Mouse (Mus musculus): ENCODE data around the gene Nfrkb. TPM values are rescaled to one million over a fixed set of nuclear protein-coding genes. Genes with fewer than 3 reads are reported as not detected.
A peak's percentile ranks its signal among the peaks of the same experiment; 100 is the strongest.

Nfrkb gene
- polyA plus RNA-seq, 1 experiment from 2014 or later, result 20.2 TPM

DNA sequence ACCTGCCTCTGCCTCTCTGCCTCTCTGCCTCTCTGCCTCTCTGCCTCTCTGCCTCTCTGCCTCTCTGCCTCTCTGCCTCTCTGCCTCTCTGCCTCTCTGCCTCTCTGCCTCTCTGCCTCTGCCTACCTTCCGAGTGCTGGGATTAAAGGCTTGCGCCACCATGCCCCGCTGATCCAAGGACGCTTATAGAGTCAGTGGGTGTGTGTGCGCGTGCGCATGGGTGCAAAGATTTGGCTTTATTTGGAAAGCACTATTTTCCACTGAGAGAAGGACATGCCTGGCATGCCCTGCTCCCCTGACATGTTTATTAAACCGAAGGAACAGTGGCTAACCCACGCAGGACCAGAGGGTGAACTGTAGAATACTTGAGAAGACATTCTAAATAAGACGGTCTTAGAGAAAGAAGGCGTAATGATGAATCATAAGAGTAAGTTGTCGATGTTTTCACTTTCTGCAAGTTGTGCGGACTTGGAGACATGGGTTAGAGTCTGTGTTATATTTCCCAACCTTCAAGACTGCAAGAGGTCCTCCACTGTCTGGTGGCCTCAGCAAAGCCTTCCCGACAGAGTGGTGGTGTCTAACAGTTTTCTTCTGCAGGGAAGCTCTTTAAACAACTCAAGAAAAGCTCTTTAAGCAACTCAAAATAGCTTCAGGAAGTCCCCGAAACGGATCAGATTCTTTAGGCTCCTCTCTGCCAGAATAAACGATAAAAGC, 1.0 kb upstream of the Nfrkb start:
- H3K4me1 ChIP-seq, result peaks cover 19% of the 10 kb centered on the region
- WGBS, result 74% methylated on average over 17 of the region's 17 CpGs
- H3K9me3 ChIP-seq, result no peaks in the 10 kb centered on the region
- H3K4me2 ChIP-seq, result peak overlapping the region; percentile 81
- no peak overlapping the region for H3K27ac ChIP-seq
- H3K36me3 ChIP-seq, result 0 out of 2 replicates have a peak, but pooled peaks cover 5% of the 10 kb centered on the region
- no peak for ATAC-seq (ENCODE audit: borderline replicate concordance, extremely low read depth, low FRiP score, low TSS enrichment)
- H3K27me3 ChIP-seq, result no peaks in the 10 kb centered on the region
- H3K4me3 ChIP-seq, result peak overlapping the region; percentile 82; the same call in 1 of the 2 replicates
- H3K9ac ChIP-seq, result no peak overlapping the region

DNA sequence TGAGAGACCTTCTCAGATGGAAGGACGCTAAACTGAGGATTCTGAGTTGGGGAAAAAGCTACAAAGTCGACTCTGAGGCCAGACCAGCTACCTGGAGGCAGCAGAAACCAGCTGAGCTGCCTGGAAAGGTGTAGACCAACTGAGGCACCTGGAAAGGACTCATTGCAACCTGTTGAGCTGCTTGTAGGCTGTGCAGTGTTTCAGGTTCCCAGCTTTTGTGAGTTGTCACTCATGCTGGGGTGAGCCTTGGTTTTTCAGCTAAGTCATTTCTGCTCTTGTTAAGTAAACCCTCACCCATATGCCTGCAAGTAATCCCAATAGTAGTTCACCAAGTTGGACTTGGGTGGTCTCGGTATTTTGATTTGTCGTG, 507 bp upstream of the Nfrkb start:
- WGBS, result 19% methylated on average over 4 of the region's 4 CpGs
- ATAC-seq (ENCODE audit: borderline replicate concordance, extremely low read depth, low FRiP score, low TSS enrichment), result no peak; the same call in 1 of the 2 replicates
- Histone ChIP-seq H3K4me1 (peaks cover 19% of the 10 kb centered on the region), H3K4me2 (peak overlapping the region; percentile 81), H3K9ac (peak overlapping the region; percentile 78; the same call in 1 of the 2 replicates), H3K4me3 (peak overlapping the region; percentile 82), H3K36me3 (peaks cover 10% of the 10 kb centered on the region; the same call in 1 of the 2 replicates), H3K9me3 (no peaks in the 10 kb centered on the region), H3K27ac (no peak overlapping the region), H3K27me3 (no peaks in the 10 kb centered on the region)

- ATAC-seq (ENCODE audit: borderline replicate concordance, extremely low read depth, low FRiP score, low TSS enrichment), result peak; percentile 69
- Histone ChIP-seq H3K27me3 (no peaks in the 10 kb centered on the region), H3K36me3 (peaks cover 21% of the 10 kb centered on the region), H3K4me1 (peaks cover 19% of the 10 kb centered on the region), H3K4me3 (peak overlapping the region; percentile 82), H3K27ac (peak overlapping the region; percentile 46), H3K4me2 (peak overlapping the region; percentile 81), H3K9ac (peak overlapping the region; percentile 78), H3K9me3 (no peaks in the 10 kb centered on the region)
- WGBS, result 8% methylated on average over 43 of the region's 44 CpGs
Observed at GRCm38 (mm10) chr9:31386368-31387180, 582 bp downstream of the Nfrkb start.

DNA sequence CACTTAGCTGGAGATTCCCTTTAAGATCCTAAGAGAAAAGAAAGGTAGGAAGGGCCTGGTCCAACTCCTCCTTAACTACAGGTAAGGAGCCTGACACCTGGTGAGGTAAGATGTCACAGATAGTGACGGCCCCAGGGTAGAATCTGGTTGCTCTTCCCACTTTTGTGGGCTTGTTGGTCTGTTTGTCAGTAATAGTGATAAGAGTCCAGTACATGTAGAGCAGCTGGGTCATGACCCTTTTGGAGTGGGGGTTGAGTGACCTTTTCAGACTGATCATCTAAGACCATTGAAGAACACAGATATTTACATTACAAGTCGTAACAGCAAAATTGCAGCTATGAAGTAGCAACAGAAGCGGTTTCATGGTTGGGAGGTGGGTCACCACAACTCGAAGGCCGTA, 1.2 kb downstream of the Nfrkb start:
- Histone ChIP-seq H3K36me3 (peaks cover 27% of the 10 kb centered on the region), H3K9me3 (no peaks in the 10 kb centered on the region), H3K4me3 (peak overlapping the region; percentile 82), H3K4me2 (peak overlapping the region; percentile 81), H3K27me3 (no peaks in the 10 kb centered on the region), H3K27ac (no peak overlapping the region), H3K4me1 (peaks cover 19% of the 10 kb centered on the region), H3K9ac (no peak overlapping the region)
- 84% methylated on average over 5 of the region's 5 CpGs for WGBS
- no peak for ATAC-seq (ENCODE audit: borderline replicate concordance, extremely low read depth, low FRiP score, low TSS enrichment)

DNA sequence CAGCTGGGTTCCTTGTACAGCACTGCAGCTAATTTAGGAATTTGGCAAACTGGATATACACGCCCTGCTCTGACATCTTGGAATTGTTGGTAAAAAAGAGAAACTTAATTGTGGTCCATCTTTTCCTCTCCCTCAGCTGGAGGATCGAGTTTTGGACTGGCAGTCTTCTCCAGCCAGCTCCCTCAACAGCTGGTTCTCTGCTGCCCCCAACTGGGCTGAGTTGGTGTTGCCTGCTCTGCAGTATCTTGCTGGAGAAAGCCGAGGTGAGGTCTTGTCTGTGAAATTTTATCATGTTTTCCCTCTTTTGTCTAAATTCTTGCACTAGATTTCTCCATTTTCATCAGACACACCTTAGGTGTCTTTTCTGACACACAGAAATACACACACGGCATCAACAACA, 14.4 kb downstream of the Nfrkb start:
- no peak for ATAC-seq (ENCODE audit: borderline replicate concordance, extremely low read depth, low FRiP score, low TSS enrichment)
- Histone ChIP-seq H3K9ac (no peak overlapping the region), H3K27ac (no peak overlapping the region), H3K4me2 (no peak overlapping the region), H3K36me3 (peaks cover 90% of the 10 kb centered on the region), H3K9me3 (no peaks in the 10 kb centered on the region), H3K4me3 (no peak overlapping the region), H3K4me1 (no peaks in the 10 kb centered on the region), H3K27me3 (no peaks in the 10 kb centered on the region)
- WGBS, result 39% methylated on average over 4 of the region's 4 CpGs

- H3K36me3 ChIP-seq, result peaks cover 81% of the 10 kb centered on the region
- H3K4me3 ChIP-seq, result no peak overlapping the region
- H3K4me1 ChIP-seq, result no peaks in the 10 kb centered on the region
- WGBS, result 76% methylated on average over 2 of the region's 2 CpGs
- H3K9me3 ChIP-seq, result no peaks in the 10 kb centered on the region
- no peak overlapping the region for H3K9ac ChIP-seq
- H3K4me2 ChIP-seq, result no peak overlapping the region
- no peak for ATAC-seq (ENCODE audit: borderline replicate concordance, extremely low read depth, low FRiP score, low TSS enrichment)
- H3K27me3 ChIP-seq, result no peaks in the 10 kb centered on the region
- H3K27ac ChIP-seq, result no peak overlapping the region
Observed at GRCm38 (mm10) chr9:31404311-31404710, 18.3 kb downstream of the Nfrkb start.

- WGBS, result 64% methylated on average over 6 of the region's 6 CpGs
- H3K36me3 ChIP-seq, result peaks cover 85% of the 10 kb centered on the region
- H3K9ac ChIP-seq, result no peak overlapping the region
- no peak overlapping the region for H3K27ac ChIP-seq
- H3K27me3 ChIP-seq, result no peaks in the 10 kb centered on the region
- H3K4me1 ChIP-seq, result no peaks in the 10 kb centered on the region
- no peaks in the 10 kb centered on the region for H3K9me3 ChIP-seq
- no peak overlapping the region for H3K4me2 ChIP-seq
- H3K4me3 ChIP-seq, result no peak overlapping the region
- ATAC-seq (ENCODE audit: borderline replicate concordance, extremely low read depth, low FRiP score, low TSS enrichment), result no peak
Observed at GRCm38 (mm10) chr9:31405217-31405616, 19.2 kb downstream of the Nfrkb start.

DNA sequence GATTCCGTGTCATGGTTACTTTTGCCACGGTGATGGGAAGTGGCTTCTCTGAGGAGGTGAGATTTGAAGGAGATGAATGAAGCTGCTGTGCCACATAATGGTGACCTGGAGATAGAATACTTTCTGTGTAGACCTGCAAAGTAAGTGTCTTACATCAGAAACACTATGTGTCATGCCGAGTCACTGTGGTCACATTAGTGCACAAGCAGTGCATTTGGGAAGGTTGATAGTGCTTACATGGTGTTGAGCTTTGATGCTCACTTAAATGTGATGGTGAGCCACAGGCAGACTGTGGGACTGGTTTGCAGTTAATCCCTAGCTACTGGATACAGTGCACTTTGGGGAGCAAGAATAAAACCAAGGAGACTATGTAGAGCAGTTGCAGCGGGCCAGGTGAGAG, 26.2 kb downstream of the Nfrkb start:
- ATAC-seq (ENCODE audit: borderline replicate concordance, extremely low read depth, low FRiP score, low TSS enrichment), result no peak
- WGBS, result 82% methylated on average over 4 of the region's 4 CpGs

GRCm38 (mm10) chr9:31418821-31419220, 32.8 kb downstream of the Nfrkb start:
- H3K27me3 ChIP-seq, result no peaks in the 10 kb centered on the region

More for the DNA sequence above, 26.2 kb downstream of the Nfrkb start:
- H3K4me2 ChIP-seq, result no peak overlapping the region
- no peak overlapping the region for H3K4me3 ChIP-seq
- H3K4me1 ChIP-seq, result no peaks in the 10 kb centered on the region
- no peak overlapping the region for H3K9ac ChIP-seq
- H3K27ac ChIP-seq, result no peak overlapping the region
- no peaks in the 10 kb centered on the region for H3K27me3 ChIP-seq
- H3K9me3 ChIP-seq, result no peaks in the 10 kb centered on the region
- H3K36me3 ChIP-seq, result peaks cover 91% of the 10 kb centered on the region

DNA sequence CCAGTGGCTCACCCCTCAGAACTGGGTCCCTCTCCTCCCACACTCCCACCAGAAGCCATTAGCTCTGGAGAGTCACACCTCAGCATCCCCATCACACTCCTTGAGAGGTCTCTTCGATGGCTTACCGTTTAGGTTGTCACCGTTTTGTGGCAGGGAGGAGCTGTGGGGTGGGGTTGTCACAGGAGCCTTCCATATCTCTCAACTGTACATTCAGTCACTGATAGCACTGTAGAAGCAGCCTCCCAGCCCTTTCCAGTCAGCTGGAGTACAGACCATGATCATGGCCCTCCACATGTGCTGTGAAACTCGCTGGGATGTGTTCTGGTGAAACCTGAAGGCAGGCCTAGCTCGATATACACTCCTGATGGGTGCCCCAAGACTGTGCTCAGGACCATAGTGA, 36.2 kb downstream of the Nfrkb start:
- peaks cover 52% of the 10 kb centered on the region for H3K36me3 ChIP-seq
- no peak overlapping the region for H3K4me2 ChIP-seq
- H3K4me1 ChIP-seq, result no peaks in the 10 kb centered on the region
- no peak overlapping the region for H3K27ac ChIP-seq
- no peaks in the 10 kb centered on the region for H3K27me3 ChIP-seq
- 74% methylated on average over 5 of the region's 5 CpGs for WGBS
- no peak overlapping the region for H3K4me3 ChIP-seq
- no peak overlapping the region for H3K9ac ChIP-seq
- ATAC-seq (ENCODE audit: borderline replicate concordance, extremely low read depth, low FRiP score, low TSS enrichment), result no peak
- H3K9me3 ChIP-seq, result no peaks in the 10 kb centered on the region

More at GRCm38 (mm10) chr9:31418821-31419220, 32.8 kb downstream of the Nfrkb start:
- Histone ChIP-seq H3K4me2 (no peak overlapping the region), H3K9me3 (no peaks in the 10 kb centered on the region), H3K4me3 (no peak overlapping the region), H3K4me1 (no peaks in the 10 kb centered on the region), H3K27ac (no peak overlapping the region), H3K36me3 (peaks cover 82% of the 10 kb centered on the region), H3K9ac (no peak overlapping the region)
- WGBS, result 89% methylated on average over 1 of the region's 1 CpGs
- ATAC-seq (ENCODE audit: borderline replicate concordance, extremely low read depth, low FRiP score, low TSS enrichment), result no peak

DNA sequence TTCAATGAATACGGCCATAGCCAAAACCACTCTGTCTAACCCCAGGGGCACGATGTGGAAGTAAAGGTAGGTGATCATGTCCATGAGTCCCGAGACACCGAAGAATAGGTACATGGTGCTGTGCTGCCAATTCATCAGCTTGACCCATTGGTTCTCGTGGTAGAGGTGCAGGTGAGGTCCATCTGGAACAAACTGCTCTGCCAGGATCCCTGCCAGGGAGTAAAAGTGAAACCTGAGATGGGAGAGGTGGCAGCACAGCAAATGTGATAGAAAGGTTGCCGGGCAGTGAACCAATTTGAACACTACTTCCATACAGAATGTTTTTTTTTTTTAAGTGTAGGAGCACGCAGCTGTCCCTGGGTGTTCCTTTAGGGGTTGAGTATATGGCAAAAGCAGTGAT, 43.0 kb downstream of the Nfrkb start:
- Histone ChIP-seq H3K4me1 (no peaks in the 10 kb centered on the region), H3K9me3 (no peaks in the 10 kb centered on the region), H3K4me2 (no peak overlapping the region), H3K4me3 (no peak overlapping the region), H3K36me3 (no peaks in the 10 kb centered on the region), H3K27me3 (no peaks in the 10 kb centered on the region), H3K27ac (no peak overlapping the region), H3K9ac (no peak overlapping the region)
- WGBS, result 71% methylated on average over 7 of the region's 7 CpGs
- ATAC-seq (ENCODE audit: borderline replicate concordance, extremely low read depth, low FRiP score, low TSS enrichment), result no peak

GRCm38 (mm10) chr9:31430011-31430410, 44.0 kb downstream of the Nfrkb start:
- WGBS, result 61% methylated on average over 9 of the region's 9 CpGs
- Histone ChIP-seq H3K4me2 (no peak overlapping the region), H3K4me3 (no peak overlapping the region), H3K9ac (no peak overlapping the region), H3K4me1 (no peaks in the 10 kb centered on the region), H3K36me3 (no peaks in the 10 kb centered on the region), H3K27me3 (no peaks in the 10 kb centered on the region), H3K27ac (no peak overlapping the region), H3K9me3 (no peaks in the 10 kb centered on the region)
- no peak for ATAC-seq (ENCODE audit: borderline replicate concordance, extremely low read depth, low FRiP score, low TSS enrichment)

All from lung, embryonic 15.5 days (tissue).